Comparison of ENCODE assay signal across 2 mouse cellular contexts in the genomic region with DNA sequence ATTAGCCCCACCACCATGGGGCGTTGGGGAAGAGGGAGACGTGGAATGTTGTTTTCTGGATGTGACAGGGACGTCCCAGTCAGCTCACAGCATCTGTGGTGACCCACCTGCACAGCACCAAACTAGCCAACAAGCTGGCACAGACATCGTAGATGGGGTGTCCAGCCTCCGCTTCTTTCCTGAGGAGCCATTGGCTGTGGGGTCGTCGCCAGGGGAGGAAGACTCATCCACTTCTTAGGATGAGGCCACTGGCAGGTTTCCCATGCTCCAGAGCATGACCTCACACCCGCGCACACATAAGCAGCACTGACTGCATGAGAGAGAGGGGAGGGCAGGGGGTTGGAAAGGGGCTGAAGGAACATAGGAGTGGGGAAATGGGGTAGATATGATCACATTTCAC.
TF ChIP-seq lines count a peak whose summit lies in the region.

No protein-coding gene starts in this region.

TF ChIP-seq in CH12.LX, 34 proteins besides CTCF, POLR2A, EP300 and RAD21:
- TF ChIP-seq MAX (IDR thresholded peaks at IDR 0.05; ENCODE audit: low read length) (no peak), NRF1 (IDR thresholded peaks at IDR 0.05; ENCODE audit: low read depth, low read length) (no peak), MYC (IDR thresholded peaks at IDR 0.05; ENCODE audit: low read depth, low read length) (no peak), BHLHE40 (IDR thresholded peaks at IDR 0.05; ENCODE audit: low read depth, low read length) (no peak), MAZ (IDR thresholded peaks at IDR 0.05; ENCODE audit: low read depth, low read length) (no peak), USF2 (conservative IDR thresholded peaks at IDR 0.05; ENCODE audit: low read depth, low read length) (no peak), ZC3H11A (IDR thresholded peaks at IDR 0.05; ENCODE audit: low read depth, low read length) (no peak), TCF12 (IDR thresholded peaks at IDR 0.05; ENCODE audit: low read depth, low read length) (no peak), ZNF384 (IDR thresholded peaks at IDR 0.05; ENCODE audit: low read depth, low read length) (no peak), UBTF (IDR thresholded peaks at IDR 0.05; ENCODE audit: low read depth, low read length) (no peak), POLR2AphosphoS2 (IDR thresholded peaks at IDR 0.05; ENCODE audit: low read depth, low read length) (no peak), GABPA (IDR thresholded peaks at IDR 0.05; ENCODE audit: insufficient replicate concordance, low read depth, low read length) (no peak), IRF4 (IDR thresholded peaks at IDR 0.05; ENCODE audit: low read depth, low read length) (no peak), JUN (IDR thresholded peaks at IDR 0.05; ENCODE audit: insufficient read depth, low read depth, low read length) (no peak), ZMIZ1 (IDR thresholded peaks at IDR 0.05; ENCODE audit: low read depth, low read length) (no peak), HCFC1 (IDR thresholded peaks at IDR 0.05; ENCODE audit: low read depth, low read length) (no peak), NELFE (IDR thresholded peaks at IDR 0.05; ENCODE audit: low read depth, low read length) (no peak), SMC3 (IDR thresholded peaks at IDR 0.05; ENCODE audit: low read depth, low read length) (no peak)

TF ChIP-seq in myocyte, 11 proteins besides CTCF, POLR2A, EP300 and RAD21:
- no peak for TF ChIP-seq POLR2AphosphoS2 (IDR thresholded peaks at IDR 0.05; ENCODE audit: insufficient read length, low read depth)
- TF ChIP-seq SRF (IDR thresholded peaks at IDR 0.05; ENCODE audit: control insufficient read depth, insufficient read length, low read depth): no peak
- TF ChIP-seq USF1 (IDR thresholded peaks at IDR 0.05; ENCODE audit: low read depth): no peak
- TF ChIP-seq E2F4 (IDR thresholded peaks at IDR 0.05; ENCODE audit: insufficient read depth): no peak
- TF ChIP-seq REST (IDR thresholded peaks at IDR 0.05; ENCODE audit: insufficient read depth, insufficient read length): no peak
- TF ChIP-seq CEBPB (IDR thresholded peaks at IDR 0.05; ENCODE audit: insufficient read depth, poor library complexity, severe bottlenecking): no peak
- TF ChIP-seq MYOG (IDR thresholded peaks at IDR 0.05; ENCODE audit: control insufficient read depth in 1 of 3, insufficient read depth in 1 of 3, insufficient read length in 2 of 3, low read depth in 2 of 3): no peak
- TF ChIP-seq MYOD1 (IDR thresholded peaks at IDR 0.05; ENCODE audit: control insufficient read depth in 1 of 3, insufficient read length in 2 of 3, low read depth in 2 of 3): no peak
TF ChIP-seq in myocyte: peak in this region for 0.
